Mouse (Mus musculus) midbrain, postnatal 0 days (tissue): ENCODE measurements around the gene Sgsh. TPM values are rescaled to one million over a fixed set of nuclear protein-coding genes. Genes with fewer than 3 reads are reported as not detected.

Experiments used
- ATAC-seq: fragments of 200-750 bp; cut with Nextera tagmentation; 2 replicates; pipeline ENCODE4 v1.8.0; 2017; ENCODE audit warnings: moderate number of reproducible peaks, mild to moderate bottlenecking, moderate TSS enrichment, moderate library complexity; ENCODE audit not compliant: low FRiP score
- DNase-seq: peaks from one replicate; pipeline ENCODE4 v3.0.0-alpha.2; 2015; ENCODE audit warnings: low spot score
- H3K27ac ChIP-seq: fragments of 300-500 bp; sonication (generic); 2 replicates; pipeline ENCODE4 v1.5.1; 2014; ENCODE audit warnings: low read depth, mild to moderate bottlenecking, low read length, mixed read lengths
- H3K27me3 ChIP-seq: fragments of 300-500 bp; sonication (generic); 2 replicates; pipeline ENCODE4 v1.6.1; 2014; ENCODE audit warnings: low read length, control low read depth, mixed read lengths; ENCODE audit not compliant: insufficient read depth
- H3K36me3 ChIP-seq: fragments of 300-500 bp; sonication (generic); 2 replicates; pipeline ENCODE4 v1.6.1; 2014; ENCODE audit warnings: low read length, control low read depth, mixed read lengths; ENCODE audit not compliant: insufficient read depth
- H3K4me1 ChIP-seq: fragments of 300-500 bp; sonication (generic); 2 replicates; pipeline ENCODE4 v1.6.1; 2014; ENCODE audit warnings: mild to moderate bottlenecking, control low read depth, antibody characterized with exemption, low read length, mixed read lengths; ENCODE audit not compliant: insufficient read depth
- H3K4me2 ChIP-seq: fragments of 300-500 bp; sonication (generic); 2 replicates; pipeline ENCODE4 v1.6.1; 2014; ENCODE audit warnings: low read depth, mild to moderate bottlenecking, low read length, mixed read lengths; ENCODE audit not compliant: poor library complexity, severe bottlenecking
- H3K4me3 ChIP-seq: fragments of 300-500 bp; sonication (generic); 2 replicates; pipeline ENCODE4 v1.5.1; 2014; ENCODE audit warnings: low read depth, mild to moderate bottlenecking, low read length, moderate library complexity
- H3K9ac ChIP-seq: fragments of 300-500 bp; sonication (generic); replicated peaks from 2 replicates; pipeline ENCODE4 v1.6.1; 2014; ENCODE audit warnings: mild to moderate bottlenecking, low read length, moderate library complexity, mixed read lengths; ENCODE audit not compliant: poor library complexity, severe bottlenecking
- H3K9me3 ChIP-seq: fragments of 300-500 bp; sonication (generic); 2 replicates; pipeline ENCODE4 v1.6.1; 2016; ENCODE audit warnings: low read length, control low read depth
- CTCF ChIP-seq: IDR thresholded peaks from 2 replicates; pipeline ENCODE4 v1.5.1; 2016; ENCODE audit warnings: antibody characterized with exemption, mild to moderate bottlenecking
- WGBS: fragments of 180-500 bp; shearing (Covaris S2); extraction: QIAGEN DNeasy Blood & Tissue Kit; methylation state at CpG from one replicate; pipeline ENCODE4 v1.1.7; 2014; 5-methylcytosine and 5-hydroxymethylcytosine counted together
- polyA plus RNA-seq: library from polyadenylated mRNA; unstranded; fragments of >200 nt; fragmentation: Nextera tagmentation; extraction: Ambion mirVana; gene quantifications from 2 replicates; pipeline ENCODE4 v1.2.1, GENCODE M21; 2015
- total RNA-seq: library from RNA; depleted of rRNA; stranded (reverse); fragments of >200 nt; gene quantifications from 2 replicates; pipeline ENCODE4 v1.2.3, GENCODE M21; 2014

Sgsh gene
- total and polyA plus RNA-seq, 2 experiments from 2014 or later = 5.4 TPM

- no peaks in the 10 kb centered on the region; the same call in 1 of the 2 replicates for H3K27me3 ChIP-seq
- DNase-seq (no peak), ATAC-seq (no peak)
- WGBS = 32% methylated on average over 11 of the region's 11 CpGs
- H3K9me3 ChIP-seq = no peaks in the 10 kb centered on the region
- H3K9ac ChIP-seq = no peak overlapping the region
- H3K4me1 ChIP-seq = no peaks in the 10 kb centered on the region
- H3K4me2 ChIP-seq = no peak overlapping the region
- TF ChIP-seq CTCF = no peak
- no peaks in the 10 kb centered on the region for H3K36me3 ChIP-seq
- H3K27ac ChIP-seq = no peak overlapping the region
- H3K4me3 ChIP-seq = no peak overlapping the region
These were observed 47.4 kb downstream of the Sgsh start for GRCm38 (mm10) chr11:119307916-119308315.

GRCm38 (mm10) chr11:119307658-119307867 lies 47.8 kb downstream of the Sgsh start, which contains the start of gene Card14:
Gene Card14 (plus strand): TSS chr11:119307768.
- DNase-seq = no peak
- ATAC-seq = no peak
- H3K4me1 ChIP-seq = no peaks in the 10 kb centered on the region
- H3K4me2 ChIP-seq = no peak within 1 kb of the TSS
- no peaks in the 10 kb centered on the region for H3K36me3 ChIP-seq
- H3K4me3 ChIP-seq = no peak within 1 kb of the TSS
- H3K9me3 ChIP-seq = no peaks in the 10 kb centered on the region
- H3K27me3 ChIP-seq = no peaks in the 10 kb centered on the region; the same call in 1 of the 2 replicates
- no peak within 1 kb of the TSS for H3K9ac ChIP-seq
- no peak for TF ChIP-seq CTCF
- 36% methylated on average over 1 of the region's 1 CpGs for WGBS
- no peak within 1 kb of the TSS for H3K27ac ChIP-seq

- no peaks in the 10 kb centered on the region for H3K9me3 ChIP-seq
- no peak overlapping the region for H3K4me3 ChIP-seq
- no peaks in the 10 kb centered on the region for H3K4me1 ChIP-seq
- no peak for DNase-seq
- H3K9ac ChIP-seq = no peak overlapping the region
- no peaks in the 10 kb centered on the region for H3K36me3 ChIP-seq
- 65% methylated on average over 13 of the region's 13 CpGs for WGBS
- H3K4me2 ChIP-seq = no peak overlapping the region
- 0 out of 2 replicates have a peak, but pooled peaks have one; percentile 5 for TF ChIP-seq CTCF
- no peak overlapping the region for H3K27ac ChIP-seq
- no peak for ATAC-seq
- no peaks in the 10 kb centered on the region; the same call in 1 of the 2 replicates for H3K27me3 ChIP-seq
These were observed 48.3 kb downstream of the Sgsh start for GRCm38 (mm10) chr11:119306762-119307657.

- no peak overlapping the region for H3K27ac ChIP-seq
- ATAC-seq = no peak
- no peaks in the 10 kb centered on the region for H3K4me1 ChIP-seq
- H3K4me3 ChIP-seq = no peak overlapping the region
- H3K9me3 ChIP-seq = no peaks in the 10 kb centered on the region
- 50% methylated on average over 16 of the region's 16 CpGs for WGBS
- H3K36me3 ChIP-seq = no peaks in the 10 kb centered on the region
- peak; percentile 68 for DNase-seq
- H3K9ac ChIP-seq = no peak overlapping the region
- TF ChIP-seq CTCF = peak; percentile 88
- H3K27me3 ChIP-seq = no peaks in the 10 kb centered on the region
- no peak overlapping the region for H3K4me2 ChIP-seq
These were observed 50.2 kb downstream of the Sgsh start for GRCm38 (mm10) chr11:119304904-119305712.

GRCm38 (mm10) chr11:119300986-119301385 lies 54.4 kb downstream of the Sgsh start:
- Histone ChIP-seq H3K36me3 (peaks cover 11% of the 10 kb centered on the region), H3K4me1 (peaks cover 3% of the 10 kb centered on the region; the same call in 1 of the 2 replicates), H3K4me2 (peak overlapping the region; percentile 70), H3K9me3 (no peaks in the 10 kb centered on the region), H3K27ac (no peak overlapping the region), H3K9ac (no peak overlapping the region), H3K27me3 (no peaks in the 10 kb centered on the region), H3K4me3 (peak overlapping the region; percentile 93)
- ATAC-seq (no peak), DNase-seq (no peak)
- 36% methylated on average over 2 of the region's 2 CpGs for WGBS
- TF ChIP-seq CTCF = no peak
